Mouse (Mus musculus) spleen, adult 2 months (tissue): ENCODE data around the gene Tssk3. TPM values are rescaled to one million over a fixed set of nuclear protein-coding genes. Genes with fewer than 3 reads are reported as not detected.
A peak's percentile ranks its signal among the peaks of the same experiment; 100 is the strongest.
"Not testable (repeated sequence)": the region's sequence is repeated elsewhere in the genome, so short reads cannot be mapped to it uniquely, and the experiment has no call there.

ENCODE experiments used
- DNase-seq, 2 experiments: peaks; one replicate each; pipeline versions ENCODE4 v3.0.0 to v3.0.0-alpha.2; 2012 to 2021; ENCODE audit warnings: low spot score in 2 of 2, low read depth in 1 of 2
- H3K27ac ChIP-seq: fragments of 200-500 bp; 2 replicates; pipeline ENCODE4 v1.5.1; 2012; ENCODE audit warnings: low read length, inconsistent platforms; ENCODE audit not compliant: insufficient read depth
- H3K27me3 ChIP-seq: fragments of 200-500 bp; 2 replicates; pipeline ENCODE4 v1.6.1; 2012; ENCODE audit warnings: mild to moderate bottlenecking, moderate library complexity, low read length, inconsistent platforms; ENCODE audit not compliant: control insufficient read depth, insufficient read depth
- H3K36me3 ChIP-seq: fragments of 200-500 bp; 2 replicates; pipeline ENCODE4 v1.6.1; 2012; ENCODE audit warnings: mild to moderate bottlenecking, low read length, inconsistent platforms; ENCODE audit not compliant: control insufficient read depth, insufficient read depth
- H3K4me1 ChIP-seq: fragments of 200-500 bp; 2 replicates; pipeline ENCODE4 v1.6.1; 2011; ENCODE audit warnings: inconsistent platforms; ENCODE audit not compliant: control insufficient read depth, insufficient read depth, insufficient read length
- H3K4me3 ChIP-seq: fragments of 200-500 bp; 2 replicates; pipeline ENCODE4 v1.5.1; 2011; ENCODE audit warnings: mild to moderate bottlenecking, inconsistent platforms; ENCODE audit not compliant: insufficient read depth, insufficient read length; ENCODE audit errors: extremely low read depth
- CTCF ChIP-seq: fragments of 200-500 bp; IDR thresholded peaks from 2 replicates; pipeline ENCODE4 v1.5.1; 2011; ENCODE audit warnings: mild to moderate bottlenecking, inconsistent platforms; ENCODE audit not compliant: insufficient read depth, insufficient read length, insufficient replicate concordance; ENCODE audit errors: extremely low read depth
- POLR2A ChIP-seq: fragments of 200-500 bp; IDR thresholded peaks from 2 replicates; pipeline ENCODE4 v1.6.1; 2011; ENCODE audit warnings: low read depth, low read length, inconsistent platforms
- WGBS: fragments of 180-500 bp; shearing (Covaris S2); methylation state at CpG from one replicate; pipeline ENCODE4 v1.1.7; 2018; 5-methylcytosine and 5-hydroxymethylcytosine counted together
- polyA plus RNA-seq: library from polyadenylated mRNA; depleted of rRNA; stranded (reverse); fragments of >200 nt; gene quantifications from 2 replicates; pipeline ENCODE4 v1.2.3, GENCODE M21; 2012

Tssk3 gene
- polyA plus RNA-seq, 1 experiment, result not detected

GRCm38 (mm10) chr4:129462118-129462517 lies 28.7 kb downstream of the Tssk3 start:
- H3K36me3 ChIP-seq, result peaks cover 14% of the 10 kb centered on the region
- H3K27me3 ChIP-seq, result no peaks in the 10 kb centered on the region
- no peak for DNase-seq
- 46% methylated on average over 3 of the region's 3 CpGs for WGBS
- peak overlapping the region; percentile 79 for H3K4me3 ChIP-seq
- H3K4me1 ChIP-seq, result no peaks in the 10 kb centered on the region; the same call in 1 of the 2 replicates
- no peak for TF ChIP-seq POLR2A
- no peak for TF ChIP-seq CTCF
- peak overlapping the region; percentile 72; the same call in 1 of the 2 replicates for H3K27ac ChIP-seq

GRCm38 (mm10) chr4:129461183-129461960 lies 29.4 kb downstream of the Tssk3 start, which contains the start of gene Bsdc1:
Bsdc1 (plus strand) TSS chr4:129461581.
- peak; percentile 74; the same call in 1 of the 2 replicates for TF ChIP-seq POLR2A
- TF ChIP-seq CTCF, result no peak
- Histone ChIP-seq H3K27ac (peak within 1 kb of the TSS; percentile 72), H3K36me3 (peaks cover 10% of the 10 kb centered on the region), H3K4me3 (peak within 1 kb of the TSS; percentile 79), H3K4me1 (no peaks in the 10 kb centered on the region; the same call in 1 of the 2 replicates), H3K27me3 (no peaks in the 10 kb centered on the region)
- DNase-seq, result peak; percentile 100
- WGBS, result under 1% methylated on average over 46 of the region's 46 CpGs

GRCm38 (mm10) chr4:129460827-129461182 lies 30.0 kb downstream of the Tssk3 start:
- WGBS, result 1% methylated on average over 4 of the region's 4 CpGs

GRCm38 (mm10) chr4:129459726-129460125 lies 31.1 kb downstream of the Tssk3 start:
- no peak for TF ChIP-seq POLR2A
- Histone ChIP-seq H3K36me3 (0 out of 2 replicates have a peak, but pooled peaks cover 1% of the 10 kb centered on the region), H3K27me3 (no peaks in the 10 kb centered on the region), H3K27ac (no peak overlapping the region), H3K4me3 (no peak overlapping the region), H3K4me1 (no peaks in the 10 kb centered on the region; the same call in 1 of the 2 replicates)
- no peak for DNase-seq
- 84% methylated on average over 3 of the region's 3 CpGs for WGBS

More at GRCm38 (mm10) chr4:129460827-129461182, 30.0 kb downstream of the Tssk3 start:
- H3K4me1 ChIP-seq, result no peaks in the 10 kb centered on the region; the same call in 1 of the 2 replicates
- TF ChIP-seq POLR2A (no peak), CTCF (no peak)
- no peaks in the 10 kb centered on the region for H3K27me3 ChIP-seq
- no peak for DNase-seq
- H3K27ac ChIP-seq, result peak overlapping the region; percentile 37
- H3K4me3 ChIP-seq, result peak overlapping the region; percentile 38
- H3K36me3 ChIP-seq, result peaks cover 8% of the 10 kb centered on the region

- 82% methylated on average over 2 of the region's 2 CpGs for WGBS
- H3K36me3 ChIP-seq, H3K4me1 ChIP-seq, H3K4me3 ChIP-seq, DNase-seq, H3K27ac ChIP-seq, H3K27me3 ChIP-seq: not testable (repeated sequence)
Observed at GRCm38 (mm10) chr4:129457311-129457710, 33.5 kb downstream of the Tssk3 start.

GRCm38 (mm10) chr4:129456126-129456525 lies 34.7 kb downstream of the Tssk3 start:
- no peaks in the 10 kb centered on the region for H3K36me3 ChIP-seq
- no peak overlapping the region for H3K27ac ChIP-seq
- 78% methylated on average over 5 of the region's 5 CpGs for WGBS
- DNase-seq, result no peak
- H3K27me3 ChIP-seq, result no peaks in the 10 kb centered on the region
- TF ChIP-seq POLR2A (no peak), CTCF (no peak)
- H3K4me3 ChIP-seq, result no peak overlapping the region
- no peaks in the 10 kb centered on the region; the same call in 1 of the 2 replicates for H3K4me1 ChIP-seq

GRCm38 (mm10) chr4:129455265-129455664 lies 35.6 kb downstream of the Tssk3 start:
- no peaks in the 10 kb centered on the region for H3K4me1 ChIP-seq
- H3K27ac ChIP-seq, result no peak overlapping the region
- no peaks in the 10 kb centered on the region for H3K27me3 ChIP-seq
- no peaks in the 10 kb centered on the region for H3K36me3 ChIP-seq
- DNase-seq, result peak; percentile 40 to 61
- TF ChIP-seq CTCF (peak; percentile 71; the same call in 1 of the 2 replicates), POLR2A (no peak)
- under 1% methylated on average over 5 of the region's 5 CpGs for WGBS
- no peak overlapping the region for H3K4me3 ChIP-seq
